Mouse (Mus musculus): ENCODE measurements at regions not wholly inside any gene's neighbourhood (a gene's known extent, or its start where the extent isn't known, plus 50 kb on each side); places are given as distances from the start of the nearest gene placed in this dataset.

GRCm38 (mm10) chr17:45243103-45243502, 190.4 kb downstream of the Cdc5l start:
- TF ChIP-seq CEBPB (IDR thresholded peaks at IDR 0.05; ENCODE audit: low read depth), result no peak
- TF ChIP-seq USF1 (IDR thresholded peaks at IDR 0.05; ENCODE audit: low read depth), result no peak
- no peak for TF ChIP-seq MYOG (IDR thresholded peaks at IDR 0.05; ENCODE audit: control insufficient read depth, extremely low read depth, insufficient read length)
- no peak for TF ChIP-seq MAX (IDR thresholded peaks at IDR 0.05)
- TF ChIP-seq MYOD1 (IDR thresholded peaks at IDR 0.05; ENCODE audit: control insufficient read depth, insufficient read length, low read depth), result no peak
- TF ChIP-seq FOSL1 (IDR thresholded peaks at IDR 0.05; ENCODE audit: insufficient read depth, low read length, poor library complexity, severe bottlenecking), result no peak
- TF ChIP-seq CTCF (IDR thresholded peaks at IDR 0.05; ENCODE audit: control insufficient read depth, insufficient read depth, insufficient read length), result no peak
- Histone ChIP-seq H3K4me3 (ENCODE audit: insufficient read depth, poor library complexity, severe bottlenecking) (no peak overlapping the region), H3K79me2 (ENCODE audit: control insufficient read depth, insufficient read depth) (no peaks in the 10 kb centered on the region), H3ac (ENCODE audit: control insufficient read depth, insufficient read length, low read depth) (no peak overlapping the region), H3K79me3 (ENCODE audit: low read depth) (no peaks in the 10 kb centered on the region), H3K27me3 (ENCODE audit: control insufficient read depth, insufficient read depth, insufficient read length) (no peaks in the 10 kb centered on the region), H3K36me3 (ENCODE audit: control insufficient read depth, insufficient read depth) (no peaks in the 10 kb centered on the region)

DNA sequence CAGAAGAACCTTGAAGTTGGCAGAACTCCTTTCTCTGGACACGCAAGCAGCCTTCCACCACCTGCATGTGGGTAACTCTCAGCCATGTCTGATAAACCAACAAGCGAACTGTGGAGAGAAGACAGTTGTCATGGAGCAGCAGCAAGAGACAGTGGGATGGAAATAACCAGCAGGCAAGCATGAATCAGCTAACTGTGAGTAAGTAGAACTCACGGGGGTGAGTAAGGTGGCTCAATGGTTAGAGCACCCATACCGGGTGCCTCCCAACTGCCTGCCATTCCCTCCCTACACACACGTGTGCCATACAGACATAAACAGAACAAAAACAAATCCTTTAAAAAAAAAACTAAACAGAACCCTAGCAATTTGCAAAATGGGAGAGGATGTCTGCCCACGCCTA, 191.5 kb downstream of the Cdc5l start:
- no peak for TF ChIP-seq USF1 (IDR thresholded peaks at IDR 0.05; ENCODE audit: low read depth)
- no peak for TF ChIP-seq CTCF (IDR thresholded peaks at IDR 0.05; ENCODE audit: control insufficient read depth, insufficient read depth, insufficient read length)
- no peak for TF ChIP-seq MAX (IDR thresholded peaks at IDR 0.05)
- no peak for TF ChIP-seq MYOG (IDR thresholded peaks at IDR 0.05; ENCODE audit: control insufficient read depth, extremely low read depth, insufficient read length)
- no peak for TF ChIP-seq FOSL1 (IDR thresholded peaks at IDR 0.05; ENCODE audit: insufficient read depth, low read length, poor library complexity, severe bottlenecking)
- TF ChIP-seq MYOD1 (IDR thresholded peaks at IDR 0.05; ENCODE audit: control insufficient read depth, insufficient read length, low read depth), result no peak
- no peak for TF ChIP-seq CEBPB (IDR thresholded peaks at IDR 0.05; ENCODE audit: low read depth)
- no peaks in the 10 kb centered on the region for H3K36me3 ChIP-seq (ENCODE audit: control insufficient read depth, insufficient read depth)
- no peak overlapping the region for H3ac ChIP-seq (ENCODE audit: control insufficient read depth, insufficient read length, low read depth)
- H3K79me3 ChIP-seq (ENCODE audit: low read depth), result no peaks in the 10 kb centered on the region
- no peak overlapping the region for H3K4me3 ChIP-seq (ENCODE audit: insufficient read depth, poor library complexity, severe bottlenecking)
- H3K79me2 ChIP-seq (ENCODE audit: control insufficient read depth, insufficient read depth), result no peaks in the 10 kb centered on the region
- no peaks in the 10 kb centered on the region for H3K27me3 ChIP-seq (ENCODE audit: control insufficient read depth, insufficient read depth, insufficient read length)

GRCm38 (mm10) chr17:45240963-45241543, 192.5 kb downstream of the Cdc5l start:
- no peak for TF ChIP-seq MAX (IDR thresholded peaks at IDR 0.05)
- no peak for TF ChIP-seq FOSL1 (IDR thresholded peaks at IDR 0.05; ENCODE audit: insufficient read depth, low read length, poor library complexity, severe bottlenecking)
- TF ChIP-seq MYOD1 (IDR thresholded peaks at IDR 0.05; ENCODE audit: control insufficient read depth, insufficient read length, low read depth), result no peak
- no peak for TF ChIP-seq USF1 (IDR thresholded peaks at IDR 0.05; ENCODE audit: low read depth)
- no peak for TF ChIP-seq MYOG (IDR thresholded peaks at IDR 0.05; ENCODE audit: control insufficient read depth, extremely low read depth, insufficient read length)
- no peak for TF ChIP-seq CEBPB (IDR thresholded peaks at IDR 0.05; ENCODE audit: low read depth)
- TF ChIP-seq CTCF (IDR thresholded peaks at IDR 0.05; ENCODE audit: control insufficient read depth, insufficient read depth, insufficient read length), result no peak
- Histone ChIP-seq H3K4me3 (ENCODE audit: insufficient read depth, poor library complexity, severe bottlenecking) (no peak overlapping the region), H3ac (ENCODE audit: control insufficient read depth, insufficient read length, low read depth) (no peak overlapping the region), H3K36me3 (ENCODE audit: control insufficient read depth, insufficient read depth) (no peaks in the 10 kb centered on the region), H3K79me2 (ENCODE audit: control insufficient read depth, insufficient read depth) (no peaks in the 10 kb centered on the region), H3K79me3 (ENCODE audit: low read depth) (no peaks in the 10 kb centered on the region), H3K27me3 (ENCODE audit: control insufficient read depth, insufficient read depth, insufficient read length) (no peaks in the 10 kb centered on the region)

DNA sequence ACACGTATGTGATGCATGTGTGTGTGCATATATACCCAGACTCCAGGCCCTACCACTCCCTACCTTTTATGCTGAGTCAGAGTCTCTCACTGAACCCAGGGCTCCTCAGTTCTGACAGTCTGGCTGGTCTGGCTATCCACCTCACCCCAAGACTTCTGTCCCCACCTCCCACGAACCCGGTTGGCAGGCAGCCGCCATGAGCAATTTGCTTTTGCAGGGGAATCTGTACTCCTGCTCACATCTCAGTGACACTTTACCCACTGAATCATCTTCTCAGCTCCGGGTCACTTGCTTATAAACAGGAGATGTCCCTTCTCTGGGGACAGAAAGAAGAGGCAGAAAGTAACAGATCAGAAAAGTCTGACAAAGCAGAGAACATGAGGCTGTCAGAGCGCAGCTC, 193.0 kb downstream of the Cdc5l start:
- Histone ChIP-seq H3K36me3 (ENCODE audit: control insufficient read depth, insufficient read depth) (no peaks in the 10 kb centered on the region), H3K79me2 (ENCODE audit: control insufficient read depth, insufficient read depth) (no peaks in the 10 kb centered on the region), H3K4me3 (ENCODE audit: insufficient read depth, poor library complexity, severe bottlenecking) (no peak overlapping the region), H3K27me3 (ENCODE audit: control insufficient read depth, insufficient read depth, insufficient read length) (no peaks in the 10 kb centered on the region), H3K79me3 (ENCODE audit: low read depth) (no peaks in the 10 kb centered on the region), H3ac (ENCODE audit: control insufficient read depth, insufficient read length, low read depth) (peak overlapping the region; percentile 41)
- TF ChIP-seq MYOG (IDR thresholded peaks at IDR 0.05; ENCODE audit: control insufficient read depth, extremely low read depth, insufficient read length) (no peak), USF1 (IDR thresholded peaks at IDR 0.05; ENCODE audit: low read depth) (no peak), MAX (IDR thresholded peaks at IDR 0.05) (no peak), CTCF (IDR thresholded peaks at IDR 0.05; ENCODE audit: control insufficient read depth, insufficient read depth, insufficient read length) (no peak), MYOD1 (IDR thresholded peaks at IDR 0.05; ENCODE audit: control insufficient read depth, insufficient read length, low read depth) (no peak), CEBPB (IDR thresholded peaks at IDR 0.05; ENCODE audit: low read depth) (no peak), FOSL1 (IDR thresholded peaks at IDR 0.05; ENCODE audit: insufficient read depth, low read length, poor library complexity, severe bottlenecking) (no peak)

DNA sequence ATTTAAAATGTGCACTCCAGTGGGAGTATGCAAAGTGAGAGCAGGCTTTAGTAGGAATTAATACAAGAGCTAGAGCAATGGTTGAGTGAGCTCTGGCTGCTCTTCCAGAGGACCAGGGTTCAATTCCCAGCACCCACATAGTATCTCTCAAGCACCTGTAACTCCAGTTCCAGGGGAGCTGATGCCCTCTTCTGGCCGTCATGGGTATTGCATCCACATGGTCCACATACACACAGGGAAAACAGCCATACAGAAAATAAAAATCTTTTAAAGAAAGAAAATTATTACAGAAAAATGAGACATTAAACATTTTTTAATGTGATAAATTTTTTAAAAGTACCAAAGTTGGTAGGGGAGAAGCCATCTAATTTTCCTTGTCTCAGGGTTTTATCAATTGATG, 196.3 kb downstream of the Cdc5l start:
- no peak for TF ChIP-seq MAX (IDR thresholded peaks at IDR 0.05)
- TF ChIP-seq MYOG (IDR thresholded peaks at IDR 0.05; ENCODE audit: control insufficient read depth, extremely low read depth, insufficient read length), result no peak
- TF ChIP-seq FOSL1 (IDR thresholded peaks at IDR 0.05; ENCODE audit: insufficient read depth, low read length, poor library complexity, severe bottlenecking), result no peak
- TF ChIP-seq CEBPB (IDR thresholded peaks at IDR 0.05; ENCODE audit: low read depth), result no peak
- TF ChIP-seq MYOD1 (IDR thresholded peaks at IDR 0.05; ENCODE audit: control insufficient read depth, insufficient read length, low read depth), result no peak
- no peak for TF ChIP-seq USF1 (IDR thresholded peaks at IDR 0.05; ENCODE audit: low read depth)
- no peak for TF ChIP-seq CTCF (IDR thresholded peaks at IDR 0.05; ENCODE audit: control insufficient read depth, insufficient read depth, insufficient read length)
- Histone ChIP-seq H3K79me3 (ENCODE audit: low read depth) (no peaks in the 10 kb centered on the region), H3K79me2 (ENCODE audit: control insufficient read depth, insufficient read depth) (no peaks in the 10 kb centered on the region), H3ac (ENCODE audit: control insufficient read depth, insufficient read length, low read depth) (no peak overlapping the region), H3K27me3 (ENCODE audit: control insufficient read depth, insufficient read depth, insufficient read length) (no peaks in the 10 kb centered on the region), H3K4me3 (ENCODE audit: insufficient read depth, poor library complexity, severe bottlenecking) (no peak overlapping the region), H3K36me3 (ENCODE audit: control insufficient read depth, insufficient read depth) (no peaks in the 10 kb centered on the region)
